Comparison of ENCODE assay signal across 7 mouse cellular contexts in the genomic region with DNA sequence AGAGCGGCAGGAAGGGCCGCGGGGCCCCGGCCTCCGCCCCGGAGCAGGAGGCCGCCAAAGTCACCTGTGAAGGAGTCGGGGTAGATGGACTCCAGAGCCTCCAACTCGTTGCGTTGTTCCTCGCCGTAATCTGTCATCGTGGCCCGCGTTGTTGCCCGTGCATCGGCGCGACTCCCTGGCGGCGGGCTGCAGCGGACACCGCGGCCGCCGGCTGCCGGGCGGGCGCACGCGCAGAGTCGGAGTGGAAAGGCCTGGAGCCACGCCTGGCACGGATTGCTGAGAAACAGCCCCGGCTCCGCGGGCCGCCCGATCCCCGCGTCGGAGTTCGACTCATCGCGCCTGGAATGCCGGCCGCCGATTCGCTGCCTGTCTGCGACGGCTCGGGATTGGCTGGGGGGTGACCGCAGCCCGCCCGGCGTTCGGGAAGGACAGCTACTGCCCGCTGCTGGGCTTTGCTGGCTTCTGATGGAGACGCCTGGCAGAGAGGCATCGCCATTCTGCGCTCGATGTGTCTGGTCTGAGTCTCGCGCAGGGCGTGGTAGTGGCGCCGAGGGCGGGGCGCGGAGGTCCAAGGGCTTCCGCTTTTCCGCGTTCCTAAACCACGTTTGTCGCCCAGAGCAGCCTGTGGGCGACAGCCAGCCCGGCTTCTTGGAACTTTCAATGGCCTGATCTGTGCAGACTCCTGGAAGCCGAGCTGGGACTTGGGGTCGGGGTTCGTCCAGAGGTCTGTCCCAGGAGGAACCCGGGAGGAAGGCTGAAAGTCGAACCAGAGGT. TPM values are rescaled to one million over a fixed set of nuclear protein-coding genes. Genes with fewer than 3 reads are reported as not detected.
DNase-seq lines count a peak whose midpoint lies in the region; ATAC-seq and TF ChIP-seq lines count a peak whose summit lies in the region.

A gene (minus strand): TSS at position 323 of the 774 bp plus-strand sequence.

- peak within 1 kb of the TSS; percentile 72 for H3K9ac ChIP-seq in intestine, postnatal 0 days (ENCODE audit: low read depth, low read length)
- peak within 1 kb of the TSS; percentile 90 for H3K9ac ChIP-seq in midbrain, embryonic 12.5 days (replicated peaks)

- intact Hi-C loops in left cerebral cortex, postnatal 4 days (cut with DNase I), result no loop called here

- ATAC-seq in intestine, postnatal 0 days, result peak; percentile 100
- peak; percentile 100 for ATAC-seq in midbrain, embryonic 12.5 days (ENCODE audit: low FRiP score, low read depth)

- peak; percentile 46 for TF ChIP-seq POLR2A in small intestine, adult 2 months (IDR thresholded peaks at IDR 0.05; ENCODE audit: low read depth, low read length)

- H3K27ac ChIP-seq in embryonic facial prominence, embryonic 10.5 days (replicated peaks), result peak within 1 kb of the TSS; percentile 93
- peak within 1 kb of the TSS; percentile 92 for H3K27ac ChIP-seq in intestine, postnatal 0 days (ENCODE audit: low read depth, low read length)
- H3K27ac ChIP-seq in midbrain, embryonic 12.5 days (replicated peaks), result peak within 1 kb of the TSS; percentile 93
- peak within 1 kb of the TSS; percentile 81 for H3K27ac ChIP-seq in small intestine, adult 2 months (ENCODE audit: insufficient read depth, low read depth, low read length)

- peak within 1 kb of the TSS; percentile 94 for H3K4me3 ChIP-seq in embryonic facial prominence, embryonic 10.5 days
- peak within 1 kb of the TSS; percentile 88 for H3K4me3 ChIP-seq in intestine, postnatal 0 days (ENCODE audit: low read depth, low read length)
- peak within 1 kb of the TSS; percentile 71 for H3K4me3 ChIP-seq in midbrain, embryonic 12.5 days
- peak within 1 kb of the TSS; percentile 93 for H3K4me3 ChIP-seq in small intestine, adult 2 months (ENCODE audit: low read depth, low read length)

- peak; percentile 58 for TF ChIP-seq CTCF in intestine, postnatal 0 days (IDR thresholded peaks at IDR 0.05; ENCODE audit: low read depth)
- TF ChIP-seq CTCF in small intestine, adult 2 months (IDR thresholded peaks at IDR 0.05; ENCODE audit: extremely low read depth, insufficient read length, insufficient replicate concordance, low read depth, low read length), result no peak

- H3K9me3 ChIP-seq in embryonic facial prominence, embryonic 10.5 days, result no peaks in the 10 kb centered on the region
- H3K9me3 ChIP-seq in intestine, postnatal 0 days (ENCODE audit: control insufficient read depth), result no peaks in the 10 kb centered on the region
- no peaks in the 10 kb centered on the region for H3K9me3 ChIP-seq in midbrain, embryonic 12.5 days

- peaks cover 18% of the 10 kb centered on the region for H3K4me1 ChIP-seq in embryonic facial prominence, embryonic 10.5 days
- H3K4me1 ChIP-seq in intestine, postnatal 0 days (replicated peaks; ENCODE audit: control insufficient read depth, insufficient read depth, low read length), result 0 out of 2 replicates have a peak, but pooled peaks cover 4% of the 10 kb centered on the region
- peaks cover 13% of the 10 kb centered on the region for H3K4me1 ChIP-seq in midbrain, embryonic 12.5 days
- H3K4me1 ChIP-seq in small intestine, adult 2 months (ENCODE audit: control insufficient read depth, insufficient read depth, insufficient read length, low read length), result peaks cover 4% of the 10 kb centered on the region; the same call in 1 of the 2 replicates

- under 1% methylated on average over 82 of the region's 82 CpGs for WGBS in embryonic facial prominence, embryonic 10.5 days
- WGBS in intestine, postnatal 0 days, result under 1% methylated on average over 80 of the region's 82 CpGs
- 0% methylated on average over 72 of the region's 82 CpGs for WGBS in midbrain, embryonic 12.5 days
- under 1% methylated on average over 82 of the region's 82 CpGs for WGBS in small intestine, adult 2 months

- DNase-seq in adrenal gland, postnatal 10 days, result peak; percentile 97
- peak; percentile 99 for DNase-seq in embryonic facial prominence, embryonic 10.5 days (ENCODE audit: low spot score)
- DNase-seq in gonadal fat pad, adult 2 months (ENCODE audit: low read depth), result peak; percentile 77
- DNase-seq in left cerebral cortex, postnatal 4 days, result peak; percentile 98

- H3K4me2 ChIP-seq in intestine, postnatal 0 days (replicated peaks; ENCODE audit: low read depth), result peak within 1 kb of the TSS; percentile 86
- peak within 1 kb of the TSS; percentile 76 for H3K4me2 ChIP-seq in midbrain, embryonic 12.5 days (replicated peaks)

- H3K27me3 ChIP-seq in embryonic facial prominence, embryonic 10.5 days (replicated peaks; ENCODE audit: low read depth, poor library complexity, severe bottlenecking), result no peaks in the 10 kb centered on the region
- no peaks in the 10 kb centered on the region for H3K27me3 ChIP-seq in intestine, postnatal 0 days (replicated peaks; ENCODE audit: control insufficient read depth, insufficient read depth, low read length)
- H3K27me3 ChIP-seq in midbrain, embryonic 12.5 days, result no peaks in the 10 kb centered on the region
- no peaks in the 10 kb centered on the region for H3K27me3 ChIP-seq in small intestine, adult 2 months (ENCODE audit: control insufficient read depth, insufficient read depth, low read length)

- peaks cover 16% of the 10 kb centered on the region; the same call in 1 of the 2 replicates for H3K36me3 ChIP-seq in embryonic facial prominence, embryonic 10.5 days (replicated peaks)
- no peaks in the 10 kb centered on the region for H3K36me3 ChIP-seq in intestine, postnatal 0 days (ENCODE audit: control insufficient read depth, insufficient read depth)
- H3K36me3 ChIP-seq in midbrain, embryonic 12.5 days, result no peaks in the 10 kb centered on the region; the same call in 1 of the 2 replicates
- H3K36me3 ChIP-seq in small intestine, adult 2 months (ENCODE audit: control insufficient read depth, insufficient read depth, low read length), result no peaks in the 10 kb centered on the region

RNA-seq across cellular contexts. Expression of the gene that starts here (rescaled TPM):
- total RNA-seq in adrenal gland, postnatal 10 days (2021), result 10 to 100 TPM; 93.2 to 93.4 TPM
- polyA plus RNA-seq in embryonic facial prominence, embryonic 10.5 days (2016; fragmentation: Nextera tagmentation; extraction: Ambion mirVana), result 149 and 153 TPM in 2 replicates
- 26.3 and 26.9 TPM in 2 replicates for polyA plus RNA-seq in gonadal fat pad, adult 2 months (2012; rRNA removed)
- polyA plus RNA-seq in intestine, postnatal 0 days (2015; fragmentation: Nextera tagmentation; extraction: Ambion mirVana), result 92.5 TPM in 2 replicates
- 100 to 1,000 TPM; 118 to 126 TPM for total RNA-seq in left cerebral cortex, postnatal 4 days (2021)
- polyA plus RNA-seq in midbrain, embryonic 12.5 days (2016; fragmentation: Nextera tagmentation; extraction: Ambion mirVana), result 128 and 135 TPM in 2 replicates
- 19.9 and 29.3 TPM in 2 replicates for polyA plus RNA-seq in small intestine, adult 2 months (2012; rRNA removed)

Comparison
In these comparisons a context has a peak if more than half of its experiments do, and no peak if none do; other contexts are left out.
1. Peak in every context shown above with its lines: DNase-seq, ATAC-seq, H3K4me3 ChIP-seq and H3K27ac ChIP-seq.